In genomic region chr4:140192276-140193002, GRCm38 (mm10) we compare ENCODE assay signal across 15 mouse cellular contexts. TPM values are rescaled to one million over a fixed set of nuclear protein-coding genes. Genes with fewer than 3 reads are reported as not detected.
A peak's percentile ranks its signal among the peaks of the same experiment; 100 is the strongest.
DNase-seq lines count a peak whose midpoint lies in the region; ATAC-seq and TF ChIP-seq lines count a peak whose summit lies in the region.
"Had no signal": no experiment of that assay in that cellular context is flagged by ENCODE, and none has a peak within 500 bp of the region (broad histone marks: within the 10 kb centered on the region; RNA-seq: fewer than 3 reads in every experiment).

No protein-coding gene starts in this region.

- no peak overlapping the region for H3K9ac ChIP-seq in forebrain, embryonic 15.5 days (replicated peaks)
- H3K9ac ChIP-seq in forebrain, embryonic 11.5 days (ENCODE audit: low read length), result no peak overlapping the region
- H3K9ac ChIP-seq in midbrain, embryonic 14.5 days (replicated peaks; ENCODE audit: low read length), result no peak overlapping the region
- no peak overlapping the region for H3K9ac ChIP-seq in midbrain, embryonic 16.5 days (ENCODE audit: low read depth, low read length)
- no peak overlapping the region for H3K9ac ChIP-seq in midbrain, postnatal 0 days (replicated peaks; ENCODE audit: low read length, poor library complexity, severe bottlenecking)
- no peak overlapping the region for H3K9ac ChIP-seq in kidney, embryonic 15.5 days
- H3K9ac ChIP-seq: limb, embryonic 12.5 days; lung, embryonic 15.5 days had no signal

- H3K4me3 ChIP-seq in forebrain, embryonic 15.5 days, result no peak overlapping the region
- H3K4me3 ChIP-seq in forebrain, embryonic 11.5 days (ENCODE audit: low read depth, low read length), result no peak overlapping the region
- H3K4me3 ChIP-seq in midbrain, embryonic 14.5 days (replicated peaks; ENCODE audit: low read depth, low read length), result no peak overlapping the region
- H3K4me3 ChIP-seq in midbrain, embryonic 16.5 days (ENCODE audit: low read depth, low read length), result no peak overlapping the region
- H3K4me3 ChIP-seq in midbrain, postnatal 0 days (ENCODE audit: low read depth, low read length), result no peak overlapping the region
- no peak overlapping the region for H3K4me3 ChIP-seq in kidney, embryonic 15.5 days (replicated peaks)
- H3K4me3 ChIP-seq: heart, embryonic 10.5 days; limb, embryonic 12.5 days; lung, embryonic 15.5 days had no signal

- no peak for DNase-seq in forebrain, embryonic 11.5 days (ENCODE audit: low spot score)
- peak; percentile 39 for DNase-seq in midbrain, embryonic 14.5 days
- DNase-seq in cerebellum, adult 9-11 months, result peak; percentile 93
- DNase-seq in midbrain, postnatal 0 days (ENCODE audit: low spot score), result peak; percentile 88
- no peak for DNase-seq in right cerebral cortex, postnatal 4 days
- DNase-seq: gastrocnemius, postnatal 10 days; kidney, postnatal 25 days had no signal

- 65% methylated on average over 18 of the region's 18 CpGs for WGBS in forebrain, embryonic 15.5 days
- whole genome bisulfite sequencing in forebrain, embryonic 11.5 days, result 88% methylated on average over 18 of the region's 18 CpGs
- 61% methylated on average over 18 of the region's 18 CpGs for WGBS in midbrain, embryonic 14.5 days
- 60% methylated on average over 18 of the region's 18 CpGs for WGBS in midbrain, embryonic 16.5 days
- WGBS in midbrain, postnatal 0 days, result 61% methylated on average over 18 of the region's 18 CpGs
- 81% methylated on average over 18 of the region's 18 CpGs for WGBS in kidney, embryonic 15.5 days

- no peaks in the 10 kb centered on the region for H3K36me3 ChIP-seq in forebrain, embryonic 15.5 days
- H3K36me3 ChIP-seq in forebrain, embryonic 11.5 days (ENCODE audit: control insufficient read depth, insufficient read depth, low read length), result no peaks in the 10 kb centered on the region
- no peaks in the 10 kb centered on the region for H3K36me3 ChIP-seq in midbrain, embryonic 14.5 days (ENCODE audit: control insufficient read depth, insufficient read depth, low read length)
- no peaks in the 10 kb centered on the region for H3K36me3 ChIP-seq in midbrain, embryonic 16.5 days (ENCODE audit: control insufficient read depth, insufficient read depth, low read length)
- no peaks in the 10 kb centered on the region for H3K36me3 ChIP-seq in midbrain, postnatal 0 days (ENCODE audit: insufficient read depth, low read length)
- H3K36me3 ChIP-seq in kidney, embryonic 15.5 days, result no peaks in the 10 kb centered on the region
- H3K36me3 ChIP-seq: heart, embryonic 10.5 days; limb, embryonic 12.5 days; lung, embryonic 15.5 days had no signal

- no peak overlapping the region for H3K4me2 ChIP-seq in forebrain, embryonic 15.5 days (replicated peaks)
- no peak overlapping the region for H3K4me2 ChIP-seq in forebrain, embryonic 11.5 days (ENCODE audit: low read depth, low read length, severe bottlenecking)
- H3K4me2 ChIP-seq in midbrain, embryonic 14.5 days (ENCODE audit: low read length), result no peak overlapping the region
- no peak overlapping the region for H3K4me2 ChIP-seq in midbrain, embryonic 16.5 days (ENCODE audit: low read length)
- H3K4me2 ChIP-seq in midbrain, postnatal 0 days (ENCODE audit: low read depth, low read length, poor library complexity, severe bottlenecking), result no peak overlapping the region
- no peak overlapping the region for H3K4me2 ChIP-seq in kidney, embryonic 15.5 days
- H3K4me2 ChIP-seq: limb, embryonic 12.5 days; lung, embryonic 15.5 days had no signal

- peak overlapping the region; percentile 60 for H3K27ac ChIP-seq in forebrain, embryonic 15.5 days (replicated peaks)
- H3K27ac ChIP-seq in forebrain, embryonic 11.5 days (ENCODE audit: low read depth, low read length), result no peak overlapping the region
- H3K27ac ChIP-seq in midbrain, embryonic 14.5 days (replicated peaks; ENCODE audit: low read depth, low read length), result 0 out of 2 replicates have a peak overlapping the region, but pooled peaks have one; percentile 64
- no peak overlapping the region; the same call in 1 of the 2 replicates for H3K27ac ChIP-seq in midbrain, embryonic 16.5 days (ENCODE audit: low read length)
- no peak overlapping the region for H3K27ac ChIP-seq in midbrain, postnatal 0 days (ENCODE audit: low read depth, low read length)
- no peak overlapping the region for H3K27ac ChIP-seq in kidney, embryonic 15.5 days
- H3K27ac ChIP-seq: heart, embryonic 10.5 days; limb, embryonic 12.5 days; lung, embryonic 15.5 days had no signal

- H3K4me1 ChIP-seq in forebrain, embryonic 15.5 days, result peaks cover 33% of the 10 kb centered on the region
- 0 out of 2 replicates have a peak, but pooled peaks cover 2% of the 10 kb centered on the region for H3K4me1 ChIP-seq in forebrain, embryonic 11.5 days (replicated peaks; ENCODE audit: control insufficient read depth, insufficient read depth, low read length)
- peaks cover 33% of the 10 kb centered on the region for H3K4me1 ChIP-seq in midbrain, embryonic 14.5 days (ENCODE audit: control insufficient read depth, insufficient read depth, low read length)
- peaks cover 18% of the 10 kb centered on the region for H3K4me1 ChIP-seq in midbrain, embryonic 16.5 days (ENCODE audit: control insufficient read depth, insufficient read depth, low read length)
- H3K4me1 ChIP-seq in midbrain, postnatal 0 days (ENCODE audit: insufficient read depth, low read length), result peaks cover 15% of the 10 kb centered on the region; the same call in 1 of the 2 replicates
- H3K4me1 ChIP-seq in kidney, embryonic 15.5 days, result no peaks in the 10 kb centered on the region
- H3K4me1 ChIP-seq: limb, embryonic 12.5 days; lung, embryonic 15.5 days had no signal

- no peaks in the 10 kb centered on the region for H3K27me3 ChIP-seq in forebrain, embryonic 15.5 days
- H3K27me3 ChIP-seq in forebrain, embryonic 11.5 days (ENCODE audit: control insufficient read depth, insufficient read depth, low read length), result no peaks in the 10 kb centered on the region
- no peaks in the 10 kb centered on the region for H3K27me3 ChIP-seq in midbrain, embryonic 14.5 days (ENCODE audit: control insufficient read depth, insufficient read depth, low read length)
- H3K27me3 ChIP-seq in midbrain, embryonic 16.5 days (ENCODE audit: control insufficient read depth, insufficient read depth, low read depth, low read length), result no peaks in the 10 kb centered on the region
- H3K27me3 ChIP-seq in midbrain, postnatal 0 days (ENCODE audit: insufficient read depth, low read length), result no peaks in the 10 kb centered on the region
- H3K27me3 ChIP-seq in kidney, embryonic 15.5 days, result peaks cover 37% of the 10 kb centered on the region

- TF ChIP-seq CTCF in midbrain, postnatal 0 days (IDR thresholded peaks at IDR 0.05), result no peak

- no peak; the same call in 1 of the 2 replicates for ATAC-seq in forebrain, embryonic 15.5 days (replicated peaks)
- no peak for ATAC-seq in forebrain, embryonic 11.5 days (replicated peaks; ENCODE audit: low FRiP score)
- ATAC-seq in midbrain, embryonic 14.5 days (ENCODE audit: low FRiP score, low TSS enrichment), result no peak
- ATAC-seq in midbrain, embryonic 16.5 days, result no peak
- ATAC-seq in midbrain, postnatal 0 days (ENCODE audit: low FRiP score), result no peak
- ATAC-seq in kidney, embryonic 15.5 days (replicated peaks; ENCODE audit: low FRiP score), result no peak
- ATAC-seq: intestine, postnatal 0 days had no signal

- no peaks in the 10 kb centered on the region for H3K9me3 ChIP-seq in forebrain, embryonic 15.5 days
- H3K9me3 ChIP-seq in forebrain, embryonic 11.5 days (ENCODE audit: control insufficient read depth, low read length), result no peaks in the 10 kb centered on the region
- H3K9me3 ChIP-seq in midbrain, embryonic 14.5 days (ENCODE audit: control insufficient read depth, low read length), result no peaks in the 10 kb centered on the region
- H3K9me3 ChIP-seq in midbrain, embryonic 16.5 days (replicated peaks; ENCODE audit: control insufficient read depth, low read length, poor library complexity, severe bottlenecking), result no peaks in the 10 kb centered on the region
- H3K9me3 ChIP-seq in midbrain, postnatal 0 days (ENCODE audit: low read length), result no peaks in the 10 kb centered on the region
- H3K9me3 ChIP-seq in kidney, embryonic 15.5 days (replicated peaks), result no peaks in the 10 kb centered on the region
- H3K9me3 ChIP-seq: heart, embryonic 10.5 days; limb, embryonic 12.5 days; lung, embryonic 15.5 days had no signal

RNA-seq across cellular contexts. Expression of gene Igsf21, which starts 54.1 kb away (rescaled TPM):
- 50.8 and 57.2 TPM in 2 replicates for polyA plus RNA-seq in forebrain, embryonic 15.5 days (2015; fragmentation: Nextera tagmentation; extraction: Ambion mirVana)
- polyA plus RNA-seq in forebrain, embryonic 11.5 days (2014; fragmentation: Nextera tagmentation; extraction: Ambion mirVana), result 12.7 and 13.3 TPM in 2 replicates
- 64.9 and 77.6 TPM in 2 replicates for polyA plus RNA-seq in midbrain, embryonic 14.5 days (2014; fragmentation: Nextera tagmentation; extraction: Ambion mirVana)
- polyA plus RNA-seq in midbrain, embryonic 16.5 days (2015; fragmentation: Nextera tagmentation; extraction: Ambion mirVana), result 114 and 119 TPM in 2 replicates
- total RNA-seq in midbrain, postnatal 0 days (2014; rRNA removed), result 115 and 145 TPM in 2 replicates
- 146 TPM in 2 replicates for polyA plus RNA-seq in midbrain, postnatal 0 days (2015; fragmentation: Nextera tagmentation; extraction: Ambion mirVana)
- polyA plus RNA-seq in kidney, embryonic 15.5 days (2015; fragmentation: Nextera tagmentation; extraction: Ambion mirVana), result 1.2 and 1.4 TPM in 2 replicates
- total RNA-seq: megakaryocyte progenitor cell, adult 5-6 weeks had no signal
- polyA plus RNA-seq: limb, embryonic 12.5 days had no signal

Comparison
In these comparisons a context has a peak if more than half of its experiments do, and no peak if none do; other contexts are left out.
1. H3K27ac ChIP-seq: peak in forebrain, embryonic 15.5 days (single experiment) and midbrain, embryonic 14.5 days (single experiment); none in forebrain, embryonic 11.5 days (single experiment), midbrain, embryonic 16.5 days (single experiment), midbrain, postnatal 0 days (single experiment) and kidney, embryonic 15.5 days (single experiment).
2. DNase-seq: peak in midbrain, embryonic 14.5 days (single experiment), cerebellum, adult 9-11 months (single experiment) and midbrain, postnatal 0 days (single experiment); none in forebrain, embryonic 11.5 days (single experiment) and right cerebral cortex, postnatal 4 days (single experiment).